Mouse (Mus musculus): Measurements from ENCODE around the gene Abt1. TPM values are rescaled to one million over a fixed set of nuclear protein-coding genes. Genes with fewer than 3 reads are reported as not detected.

Gene Abt1
- total and polyA plus RNA-seq, 2 experiments from 2014 or later: 6.5 to 8.2 TPM

DNA sequence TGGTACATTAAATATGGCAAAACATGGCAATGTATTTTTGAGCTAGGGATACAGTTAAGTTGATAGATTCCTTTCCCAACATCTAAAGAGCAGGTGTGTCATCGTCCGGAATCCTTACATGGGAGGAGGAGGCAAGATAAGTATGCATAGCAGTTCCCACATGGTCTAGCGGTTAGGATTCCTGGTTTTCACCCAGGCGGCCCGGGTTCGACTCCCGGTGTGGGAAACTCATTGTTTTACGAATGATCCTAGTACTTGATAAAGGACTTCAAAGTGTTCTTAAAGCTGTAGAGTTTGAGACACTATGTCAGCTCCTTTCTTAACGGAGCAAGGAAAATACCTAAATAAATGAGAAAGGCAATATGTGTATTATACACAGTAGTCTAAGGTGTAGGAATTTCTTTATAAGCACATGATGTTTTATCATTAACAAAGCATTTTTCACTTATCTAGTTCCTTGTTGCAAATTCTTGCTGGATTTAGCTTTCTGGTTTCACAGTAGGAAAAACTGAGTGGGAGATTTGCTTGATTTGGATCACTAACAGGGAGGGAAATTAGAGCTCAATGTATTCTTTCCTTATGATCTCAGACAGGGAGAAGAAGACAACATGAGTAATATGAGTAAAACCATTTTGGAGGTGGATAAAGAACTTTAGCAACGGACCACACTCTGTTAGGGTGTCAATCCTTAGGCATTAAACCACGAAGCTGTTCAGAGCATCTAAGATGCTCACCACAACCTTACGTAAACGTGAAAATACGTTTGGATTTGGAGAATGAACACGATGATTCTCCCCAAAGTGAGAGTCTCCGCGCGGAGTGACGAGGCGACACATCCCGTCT is 39.9 kb upstream of the Abt1 start:
- Histone ChIP-seq H3K9ac (peak overlapping the region; percentile 59), H3K4me2 (ENCODE audit: low read depth) (peak overlapping the region; percentile 87), H3K36me3 (ENCODE audit: insufficient read depth) (no peaks in the 10 kb centered on the region), H3K27ac (ENCODE audit: low read depth, low read length) (no peak overlapping the region), H3K9me3 (ENCODE audit: low read length) (no peaks in the 10 kb centered on the region), H3K4me1 (ENCODE audit: insufficient read depth) (no peaks in the 10 kb centered on the region; the same call in 1 of the 2 replicates), H3K27me3 (ENCODE audit: insufficient read depth, low read length) (no peaks in the 10 kb centered on the region), H3K4me3 (ENCODE audit: low read depth, low read length) (peak overlapping the region; percentile 60)
- DNase-seq (peak; percentile 89), ATAC-seq (peak; percentile 83)
- TF ChIP-seq CTCF (IDR thresholded peaks at IDR 0.05; ENCODE audit: low read depth): no peak
- WGBS: under 1% methylated on average over 21 of the region's 21 CpGs

- H3K27me3 ChIP-seq (ENCODE audit: insufficient read depth, low read length): no peaks in the 10 kb centered on the region
- H3K9me3 ChIP-seq (ENCODE audit: low read length): no peaks in the 10 kb centered on the region
- H3K9ac ChIP-seq: no peak overlapping the region
- no peaks in the 10 kb centered on the region for H3K36me3 ChIP-seq (ENCODE audit: insufficient read depth)
- ATAC-seq (no peak), DNase-seq (no peak)
- H3K4me2 ChIP-seq (ENCODE audit: low read depth): no peak overlapping the region
- H3K4me3 ChIP-seq (ENCODE audit: low read depth, low read length): no peak overlapping the region
- H3K4me1 ChIP-seq (ENCODE audit: insufficient read depth): no peaks in the 10 kb centered on the region; the same call in 1 of the 2 replicates
- H3K27ac ChIP-seq (ENCODE audit: low read depth, low read length): no peak overlapping the region
- TF ChIP-seq CTCF (IDR thresholded peaks at IDR 0.05; ENCODE audit: low read depth): no peak
Measured at GRCm38 (mm10) chr13:23462669-23463068, 39.0 kb upstream of the Abt1 start.

DNA sequence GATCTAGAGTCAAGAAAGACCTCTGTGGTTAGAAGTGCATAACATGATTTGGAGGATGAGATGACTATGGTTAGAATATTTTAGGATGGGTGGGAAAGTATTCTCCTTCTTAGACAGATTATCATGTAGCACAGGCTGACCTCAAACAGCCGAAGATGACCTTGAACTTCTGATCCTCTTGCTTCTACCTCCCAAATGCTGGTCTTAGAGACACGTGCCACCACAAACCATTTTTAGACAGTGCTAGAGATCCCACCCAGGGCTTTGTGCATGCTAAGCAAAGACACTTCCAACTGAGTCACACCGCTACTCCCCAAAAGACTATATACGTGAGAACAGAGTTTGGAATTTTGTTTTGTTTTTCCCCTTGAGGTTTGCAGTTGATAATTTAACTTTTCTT is 38.4 kb upstream of the Abt1 start:
- Histone ChIP-seq H3K36me3 (ENCODE audit: insufficient read depth) (no peaks in the 10 kb centered on the region), H3K27me3 (ENCODE audit: insufficient read depth, low read length) (no peaks in the 10 kb centered on the region), H3K9ac (no peak overlapping the region), H3K27ac (ENCODE audit: low read depth, low read length) (no peak overlapping the region), H3K4me1 (ENCODE audit: insufficient read depth) (no peaks in the 10 kb centered on the region; the same call in 1 of the 2 replicates), H3K4me3 (ENCODE audit: low read depth, low read length) (no peak overlapping the region), H3K4me2 (ENCODE audit: low read depth) (no peak overlapping the region), H3K9me3 (ENCODE audit: low read length) (no peaks in the 10 kb centered on the region)
- TF ChIP-seq CTCF (IDR thresholded peaks at IDR 0.05; ENCODE audit: low read depth): no peak
- no peak for DNase-seq
- 91% methylated on average over 4 of the region's 4 CpGs for WGBS
- no peak for ATAC-seq

DNA sequence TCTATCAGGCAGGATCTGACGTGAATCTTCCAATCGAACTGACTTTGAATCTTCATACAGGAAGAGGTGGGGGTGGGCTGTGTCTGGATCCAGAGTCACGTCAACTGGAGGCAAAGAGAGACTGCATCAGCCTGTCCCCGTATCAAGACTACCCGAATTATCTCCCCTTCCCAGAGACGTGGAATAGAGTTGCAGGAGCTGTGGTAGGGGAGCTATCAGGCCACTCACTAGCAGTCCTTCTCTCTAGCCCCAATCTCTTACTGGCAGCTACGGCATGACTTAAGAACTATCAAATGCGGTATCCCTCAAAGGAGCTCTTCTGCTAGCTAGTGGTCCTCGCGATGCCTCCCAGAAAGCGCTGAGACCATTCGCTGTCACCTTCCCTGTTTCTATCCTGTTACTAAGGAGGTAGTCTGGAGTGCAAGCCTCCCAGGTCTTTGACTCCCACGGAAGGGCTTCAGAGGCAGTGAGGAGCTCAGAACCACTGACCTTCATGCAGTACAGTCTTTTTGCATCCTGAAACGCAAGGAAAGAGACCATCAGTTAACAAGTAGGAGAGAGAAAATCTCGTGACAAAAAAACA is 35.7 kb upstream of the Abt1 start:
- no peak overlapping the region for H3K27ac ChIP-seq (ENCODE audit: low read depth, low read length)
- no peaks in the 10 kb centered on the region; the same call in 1 of the 2 replicates for H3K4me1 ChIP-seq (ENCODE audit: insufficient read depth)
- no peak for TF ChIP-seq CTCF (IDR thresholded peaks at IDR 0.05; ENCODE audit: low read depth)
- H3K9ac ChIP-seq: no peak overlapping the region
- H3K4me3 ChIP-seq (ENCODE audit: low read depth, low read length): 0 out of 2 replicates have a peak overlapping the region, but pooled peaks have one; percentile 5
- ATAC-seq: no peak
- H3K36me3 ChIP-seq (ENCODE audit: insufficient read depth): no peaks in the 10 kb centered on the region
- 20% methylated on average over 15 of the region's 15 CpGs for WGBS
- no peak overlapping the region for H3K4me2 ChIP-seq (ENCODE audit: low read depth)
- DNase-seq: no peak
- no peaks in the 10 kb centered on the region for H3K27me3 ChIP-seq (ENCODE audit: insufficient read depth, low read length)
- H3K9me3 ChIP-seq (ENCODE audit: low read length): no peaks in the 10 kb centered on the region

- WGBS: under 1% methylated on average over 9 of the region's 9 CpGs
- peak; percentile 24 for DNase-seq
Measured at GRCm38 (mm10) chr13:23453926-23454325, 30.3 kb upstream of the Abt1 start.

GRCm38 (mm10) chr13:23453362-23453862 is 29.7 kb upstream of the Abt1 start:
- ATAC-seq (peak; percentile 82), DNase-seq (peak; percentile 88)
- H3K4me1 ChIP-seq (ENCODE audit: insufficient read depth): no peaks in the 10 kb centered on the region
- WGBS: under 1% methylated on average over 25 of the region's 25 CpGs
- no peak for TF ChIP-seq CTCF (IDR thresholded peaks at IDR 0.05; ENCODE audit: low read depth)
- H3K4me2 ChIP-seq (ENCODE audit: low read depth): peak overlapping the region; percentile 62
- H3K36me3 ChIP-seq (ENCODE audit: insufficient read depth): no peaks in the 10 kb centered on the region
- peak overlapping the region; percentile 30; the same call in 1 of the 2 replicates for H3K27ac ChIP-seq (ENCODE audit: low read depth, low read length)
- peak overlapping the region; percentile 53 for H3K9ac ChIP-seq
- no peaks in the 10 kb centered on the region for H3K27me3 ChIP-seq (ENCODE audit: insufficient read depth, low read length)
- no peaks in the 10 kb centered on the region for H3K9me3 ChIP-seq (ENCODE audit: low read length)
- H3K4me3 ChIP-seq (ENCODE audit: low read depth, low read length): peak overlapping the region; percentile 62

More at GRCm38 (mm10) chr13:23453926-23454325, 30.3 kb upstream of the Abt1 start:
- no peak for ATAC-seq
- Histone ChIP-seq H3K9ac (peak overlapping the region; percentile 53), H3K36me3 (ENCODE audit: insufficient read depth) (no peaks in the 10 kb centered on the region), H3K27me3 (ENCODE audit: insufficient read depth, low read length) (no peaks in the 10 kb centered on the region), H3K4me3 (ENCODE audit: low read depth, low read length) (peak overlapping the region; percentile 62), H3K4me2 (ENCODE audit: low read depth) (peak overlapping the region; percentile 62), H3K27ac (ENCODE audit: low read depth, low read length) (peak overlapping the region; percentile 30; the same call in 1 of the 2 replicates), H3K9me3 (ENCODE audit: low read length) (no peaks in the 10 kb centered on the region), H3K4me1 (ENCODE audit: insufficient read depth) (no peaks in the 10 kb centered on the region)
- TF ChIP-seq CTCF (IDR thresholded peaks at IDR 0.05; ENCODE audit: low read depth): no peak
